Mouse (Mus musculus): ENCODE results near the gene Hs3st5.

DNA sequence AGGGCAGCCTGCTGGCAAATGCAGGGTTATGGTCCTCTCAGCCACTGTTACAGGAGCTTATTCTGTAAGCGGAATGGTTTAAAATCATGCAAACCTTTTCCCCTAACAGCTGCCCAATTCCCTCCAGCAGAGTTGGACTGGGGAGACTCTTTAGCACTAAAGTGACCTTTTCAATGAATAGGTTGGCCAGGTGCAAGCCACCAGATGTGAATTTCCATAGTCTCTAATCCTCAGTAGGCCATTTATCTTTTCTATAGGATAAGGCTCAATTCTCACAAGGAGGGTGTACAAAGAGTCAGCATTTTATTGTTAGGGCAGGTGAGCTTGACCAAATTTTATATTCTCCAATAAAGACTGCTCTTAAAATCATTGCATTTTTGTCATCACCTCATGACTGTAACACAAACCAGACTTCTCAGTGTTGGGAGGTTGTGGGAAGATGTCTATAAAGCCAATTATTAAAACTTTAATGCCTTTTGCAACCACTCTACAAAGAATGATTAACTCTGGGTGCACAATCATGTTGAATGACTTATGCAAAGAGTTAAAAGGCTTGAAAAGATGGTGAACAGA, 21.8 kb upstream of the Hs3st5 start:
- TF ChIP-seq CTCF (conservative IDR thresholded peaks at IDR 0.05; ENCODE audit: low read length) (no peak), NANOG (IDR thresholded peaks at IDR 0.05; ENCODE audit: borderline replicate concordance, low read length) (no peak)
